Mouse (Mus musculus): ENCODE data around the gene Tnni3k. TPM values are rescaled to one million over a fixed set of nuclear protein-coding genes. Genes with fewer than 3 reads are reported as not detected.
A peak's percentile ranks its signal among the peaks of the same experiment; 100 is the strongest.

Tnni3k gene
- total RNA-seq, 2 experiments from 2014 or later: not detected

- DNase-seq (ENCODE audit: low spot score in 2 of 2): no peak
Measured at GRCm38 (mm10) chr3:154836137-154836536, 219.1 kb downstream of the Tnni3k start.

DNA sequence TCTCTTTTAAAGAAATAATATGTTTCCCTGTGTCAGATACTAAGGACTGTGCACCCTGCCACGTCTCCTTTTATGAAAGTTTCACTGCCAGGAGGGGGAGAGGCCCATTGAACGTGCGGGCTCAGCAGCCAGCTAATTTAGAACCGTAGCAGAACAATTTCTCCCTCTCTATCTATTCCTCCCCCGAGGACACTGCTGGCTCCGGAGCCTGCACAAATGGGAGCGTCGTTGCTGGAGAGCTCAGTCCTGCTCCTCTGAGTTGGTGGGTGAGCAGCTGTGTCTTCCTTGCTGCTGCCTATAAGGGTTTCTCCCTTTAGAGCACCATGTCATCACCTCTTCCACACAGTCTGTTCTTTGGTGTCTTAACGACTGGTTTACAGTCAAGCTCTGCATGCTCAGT lies 220.8 kb downstream of the Tnni3k start:
- no peak for DNase-seq (ENCODE audit: low spot score in 2 of 2)

DNA sequence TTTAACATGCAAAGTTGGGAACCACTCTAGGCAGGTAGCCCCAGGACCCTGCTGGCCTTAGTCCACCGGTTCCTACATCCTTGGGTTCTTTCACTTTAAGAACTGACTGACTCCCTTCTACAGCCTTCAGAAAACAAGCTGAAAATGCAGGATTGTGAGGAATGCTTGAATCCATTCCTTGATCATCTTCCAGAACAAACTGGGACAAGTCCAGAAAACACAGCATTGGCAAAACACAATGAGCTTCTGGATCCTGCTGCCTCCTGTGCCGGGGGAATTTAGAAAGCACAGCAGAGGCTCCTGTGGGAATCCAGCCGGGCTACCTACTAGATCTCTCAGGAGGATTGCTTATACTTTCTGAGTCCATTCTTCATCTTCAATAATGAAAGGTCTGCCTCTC lies 229.5 kb downstream of the Tnni3k start:
- no peak for DNase-seq (ENCODE audit: low spot score in 2 of 2)

- no peak for DNase-seq (ENCODE audit: low spot score in 2 of 2)
Measured at GRCm38 (mm10) chr3:154824713-154825112, 230.5 kb downstream of the Tnni3k start.

DNA sequence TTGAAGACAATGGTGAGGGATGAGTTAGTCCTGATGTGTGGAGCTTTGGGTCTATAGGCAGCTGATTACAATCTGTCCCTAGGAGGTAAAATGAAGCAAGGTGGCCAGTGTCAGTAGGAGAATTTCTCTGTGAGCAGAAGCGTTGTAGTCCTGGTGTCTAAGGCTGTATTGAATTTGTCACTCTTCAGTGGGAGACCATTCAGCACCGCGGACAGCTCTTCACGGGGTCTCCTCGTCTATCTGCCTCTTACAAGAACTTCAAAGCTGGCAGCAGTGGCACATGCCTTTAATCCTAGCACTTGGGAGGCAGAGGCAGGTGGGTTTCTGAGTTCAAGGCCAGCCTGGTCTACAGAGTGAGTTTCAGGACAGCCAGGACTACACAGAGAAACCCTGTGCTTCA lies 235.5 kb downstream of the Tnni3k start:
- peak in 1 of 2 experiments; percentile 28 for DNase-seq (ENCODE audit: low spot score in 2 of 2)

DNA sequence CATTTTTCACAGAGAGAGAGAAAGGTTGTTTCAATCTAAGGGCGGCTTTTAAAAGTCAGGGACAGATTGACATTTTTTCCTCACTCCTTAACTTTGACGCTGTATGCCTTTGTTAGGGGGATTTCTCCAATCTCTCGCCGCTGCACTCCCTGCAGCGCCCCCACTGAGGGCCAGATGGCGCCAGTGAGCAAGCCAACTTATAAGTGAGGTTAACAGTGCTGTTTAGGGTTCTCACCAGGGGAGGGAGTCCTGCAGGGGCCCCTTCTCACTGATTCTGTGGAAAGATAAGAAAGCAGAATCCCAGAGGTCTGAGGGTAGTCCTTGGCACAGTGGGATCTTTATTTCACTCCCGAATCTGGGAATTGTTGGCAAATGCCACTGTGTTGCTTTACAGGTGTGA lies 237.5 kb downstream of the Tnni3k start:
- peak; percentile 51 to 53 for DNase-seq (ENCODE audit: low spot score in 2 of 2)

- no peak for DNase-seq (ENCODE audit: low spot score in 2 of 2)
Measured at GRCm38 (mm10) chr3:154816801-154817625, 238.2 kb downstream of the Tnni3k start.

DNA sequence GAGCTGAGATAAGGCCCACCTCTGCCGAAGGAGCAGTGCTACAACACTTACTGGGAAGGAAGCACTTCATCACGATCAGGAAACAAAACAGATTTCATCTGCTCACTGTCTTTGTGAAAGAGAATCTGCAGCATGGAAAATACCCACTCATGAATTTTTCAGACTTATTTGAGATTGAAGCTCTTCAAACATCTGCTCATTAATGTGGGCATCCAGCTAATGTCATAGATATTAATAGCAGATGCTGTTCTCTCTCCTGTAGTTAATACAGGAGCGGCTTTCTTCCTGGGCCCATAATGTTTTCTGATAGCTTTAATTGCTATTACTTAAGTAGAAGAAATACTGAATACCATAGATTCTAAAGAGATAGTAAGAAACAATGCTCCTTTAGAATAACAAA lies 239.0 kb downstream of the Tnni3k start:
- DNase-seq (ENCODE audit: low spot score in 2 of 2): no peak

- DNase-seq (ENCODE audit: low spot score in 2 of 2): no peak
Measured at GRCm38 (mm10) chr3:154815606-154816005, 239.6 kb downstream of the Tnni3k start.

DNA sequence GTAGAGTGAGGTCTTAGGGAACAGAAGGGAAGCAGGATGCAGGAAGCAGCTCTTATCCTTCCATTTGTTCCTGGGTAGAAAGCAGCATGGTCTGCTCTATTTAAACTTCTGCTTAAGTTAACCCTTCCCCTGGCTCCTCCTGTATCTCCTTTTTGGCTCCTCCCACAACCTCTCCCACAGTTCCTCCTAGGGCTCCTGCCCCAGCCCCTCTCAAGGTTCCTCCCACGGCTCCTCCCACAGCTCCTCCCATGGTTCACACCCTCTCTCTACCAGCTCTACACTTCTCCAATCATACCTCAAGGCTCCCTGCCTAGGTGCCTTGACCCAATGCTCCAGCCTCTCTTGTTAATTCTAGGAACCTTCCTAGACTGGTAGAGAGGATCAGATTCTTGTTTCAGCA lies 242.3 kb downstream of the Tnni3k start:
- no peak for DNase-seq (ENCODE audit: low spot score in 2 of 2)

GRCm38 (mm10) chr3:154811833-154812232 lies 243.4 kb downstream of the Tnni3k start:
- no peak for DNase-seq (ENCODE audit: low spot score in 2 of 2)

- no peak for DNase-seq (ENCODE audit: low spot score in 2 of 2)
Measured at GRCm38 (mm10) chr3:154811281-154811680, 243.9 kb downstream of the Tnni3k start.

DNA sequence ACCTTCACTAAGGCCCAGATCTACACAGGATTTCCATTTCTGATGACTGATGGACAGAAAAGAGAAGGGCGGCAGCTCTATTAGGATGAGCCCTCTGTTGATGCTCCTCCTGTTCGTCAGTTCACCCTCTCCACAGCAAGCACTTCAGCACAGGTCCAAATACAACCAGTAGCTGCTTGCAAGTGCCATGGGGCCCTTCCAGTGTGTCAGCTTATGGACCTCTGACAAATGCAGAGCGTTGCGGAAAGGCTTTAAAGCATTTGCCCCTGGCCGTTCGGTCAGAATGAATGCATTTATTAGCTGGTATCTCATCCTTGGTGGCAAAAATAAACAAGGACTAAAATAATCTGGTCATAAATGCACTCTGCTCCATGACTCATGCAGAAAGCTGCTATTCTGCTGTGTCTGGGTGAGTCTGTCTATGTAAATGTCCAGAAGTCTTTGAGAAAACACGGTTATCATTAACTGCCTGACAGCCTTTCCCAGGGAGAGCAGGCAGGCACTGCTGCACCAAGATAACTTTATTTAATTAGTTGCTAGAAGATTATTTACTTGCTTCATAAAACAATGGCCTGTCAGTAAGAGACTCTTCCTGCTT lies 244.8 kb downstream of the Tnni3k start:
- DNase-seq (ENCODE audit: low spot score in 2 of 2): no peak

DNA sequence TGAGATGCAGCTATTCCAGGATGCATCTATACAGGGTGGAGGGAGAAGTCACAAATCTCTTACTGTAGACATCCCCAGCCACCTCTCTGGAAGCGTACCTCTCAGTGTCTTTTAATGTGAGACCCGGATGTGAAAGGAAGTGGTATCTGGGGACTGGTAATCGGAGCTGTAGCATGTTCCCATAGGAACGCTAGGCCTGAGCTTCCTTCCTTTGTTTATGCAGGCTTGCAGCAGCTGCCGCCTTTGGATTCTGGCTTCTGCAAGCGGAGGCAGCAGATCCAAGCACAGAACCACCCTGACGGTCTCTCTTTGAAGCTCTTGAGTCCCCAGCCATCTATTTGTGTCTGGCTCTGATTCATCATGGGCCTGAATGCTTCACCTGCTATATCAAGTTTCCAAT lies 248.6 kb downstream of the Tnni3k start:
- DNase-seq (ENCODE audit: low spot score in 2 of 2): no peak

DNA sequence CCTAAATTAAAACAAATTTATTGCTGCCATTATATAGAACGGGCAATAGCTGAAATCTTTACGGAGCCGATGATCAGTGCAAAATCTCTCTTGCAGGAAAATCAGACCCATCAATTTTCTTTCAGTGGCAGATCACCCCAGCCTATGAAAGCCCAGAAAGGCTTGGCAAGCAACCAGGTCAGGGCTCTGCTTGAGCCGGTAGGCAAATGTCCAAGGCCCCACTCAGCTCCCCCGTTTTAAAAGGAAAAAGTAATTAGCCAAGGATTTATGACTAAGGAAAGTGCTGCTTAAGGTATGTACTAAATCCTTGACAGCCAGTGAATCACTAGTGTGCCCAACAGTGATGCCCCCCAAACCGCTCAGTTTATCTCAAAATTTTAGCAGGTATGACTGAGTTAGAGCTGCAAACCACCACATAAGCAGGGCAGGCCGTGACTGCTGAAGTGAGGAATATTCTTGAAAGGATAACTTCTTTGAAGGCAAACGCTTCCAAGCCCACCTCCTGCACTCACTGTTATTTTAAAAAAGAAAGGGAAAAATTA lies 254.2 kb downstream of the Tnni3k start:
- no peak for DNase-seq (ENCODE audit: low spot score in 2 of 2)

GRCm38 (mm10) chr3:154800454-154800853 lies 254.8 kb downstream of the Tnni3k start:
- no peak for DNase-seq (ENCODE audit: low spot score in 2 of 2)

DNA sequence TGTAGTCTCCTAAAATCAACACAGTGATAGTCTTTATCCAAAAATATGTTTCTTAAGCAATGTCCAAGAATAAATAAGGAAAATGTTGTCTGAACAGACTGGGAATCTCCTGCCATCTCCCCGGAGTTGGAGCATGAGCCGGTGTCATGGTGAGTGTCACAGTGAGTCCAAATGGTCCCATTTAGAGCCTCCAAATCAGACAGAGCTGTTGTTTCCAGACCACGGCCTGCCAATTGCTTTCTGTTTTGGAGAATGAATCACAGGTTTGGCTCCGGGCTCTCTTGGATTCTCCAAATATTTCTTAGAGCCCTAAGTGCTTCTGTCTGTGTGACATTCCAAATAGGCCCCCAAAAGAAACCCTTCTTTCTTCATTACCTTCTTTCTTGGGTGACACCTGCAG lies 256.4 kb downstream of the Tnni3k start:
- no peak for DNase-seq (ENCODE audit: low spot score in 2 of 2)

- DNase-seq (ENCODE audit: low spot score in 2 of 2): no peak
Measured at GRCm38 (mm10) chr3:154793571-154793970, 261.6 kb downstream of the Tnni3k start.

DNA sequence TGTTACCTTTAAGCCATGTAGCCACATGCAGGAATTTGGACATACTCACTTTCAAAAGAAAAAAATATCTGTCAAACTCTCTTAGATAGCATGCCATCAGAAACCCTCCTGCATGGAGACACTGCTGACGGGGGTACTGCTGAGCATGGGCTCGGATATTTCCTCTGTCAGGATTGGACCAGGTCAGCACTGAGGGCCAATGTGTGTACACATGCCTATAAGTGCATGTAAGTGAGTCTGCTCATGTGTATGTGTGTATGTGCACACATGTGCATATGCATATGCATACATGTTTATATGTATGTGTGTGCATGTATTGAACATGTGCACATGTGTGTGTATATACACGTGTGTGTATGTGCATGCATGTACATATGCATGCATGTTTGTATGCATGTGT lies 267.6 kb downstream of the Tnni3k start:
- DNase-seq (ENCODE audit: low spot score in 2 of 2): no peak

- DNase-seq (ENCODE audit: low spot score in 2 of 2): no peak
Measured at GRCm38 (mm10) chr3:154786354-154786753, 268.9 kb downstream of the Tnni3k start.

DNA sequence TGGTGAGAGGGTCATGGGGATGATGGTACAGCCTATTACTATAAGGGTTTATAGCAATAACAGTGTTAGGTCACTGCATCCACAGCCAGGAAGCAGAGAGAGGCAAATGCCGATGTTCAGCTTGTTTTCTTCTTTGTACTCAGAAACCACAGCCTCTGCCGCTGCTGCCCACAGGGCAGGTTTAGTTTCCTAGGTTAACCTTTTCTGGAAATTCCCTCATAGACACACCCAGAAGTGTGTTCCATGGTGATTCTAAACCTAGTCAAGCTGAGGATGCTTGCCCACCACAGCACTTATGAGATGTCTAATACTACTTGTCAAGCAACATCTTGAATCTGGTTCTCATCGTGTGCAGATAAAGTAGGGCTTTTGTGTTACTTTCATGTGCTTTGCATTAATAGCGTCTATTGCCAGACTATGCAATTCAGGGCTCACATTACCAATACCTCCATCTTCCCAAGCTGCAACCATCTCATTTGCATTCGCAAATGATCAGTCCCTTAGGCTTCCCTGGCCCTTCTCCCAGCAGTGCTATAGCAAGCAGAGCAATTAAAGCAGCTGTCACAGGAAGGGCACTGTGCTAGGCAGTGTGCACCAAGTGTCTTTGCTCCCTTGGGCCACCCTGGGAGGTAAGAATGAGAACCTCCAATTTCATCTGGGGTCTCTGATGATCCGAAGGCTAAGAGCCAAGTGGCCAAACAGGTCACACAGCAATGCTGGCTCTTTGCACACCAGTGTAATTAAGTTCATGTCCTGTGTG lies 276.2 kb downstream of the Tnni3k start:
- no peak for DNase-seq (ENCODE audit: low spot score in 2 of 2)

DNA sequence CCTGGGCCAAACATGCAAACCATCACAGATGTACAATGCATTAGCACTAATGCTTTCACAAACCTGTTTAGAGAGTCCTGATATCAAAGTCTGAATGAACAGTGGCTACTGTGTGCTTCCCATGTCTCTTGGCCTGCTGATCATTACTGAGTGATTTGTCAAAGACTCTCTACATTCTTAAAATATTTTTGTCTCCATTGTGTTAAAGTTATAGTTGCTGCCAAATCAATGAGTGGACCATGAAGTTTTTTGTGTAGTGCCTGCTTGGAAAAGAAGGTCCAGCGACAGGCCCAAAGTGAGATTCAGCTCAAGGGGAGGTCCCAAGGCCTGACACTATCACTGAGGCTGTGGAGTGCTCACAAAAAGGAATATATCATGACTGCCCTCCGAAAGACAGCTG lies 283.6 kb downstream of the Tnni3k start:
- no peak for DNase-seq (ENCODE audit: low spot score in 2 of 2)
